Mouse (Mus musculus) MEL (cell line): ENCODE measurements around the gene Cpn2. TPM values are rescaled to one million over a fixed set of nuclear protein-coding genes. Genes with fewer than 3 reads are reported as not detected.

ENCODE experiments used
- DNase-seq: peaks from one replicate; pipeline ENCODE4 v3.0.0; 2011; ENCODE audit warnings: low read depth, low spot score
- H3K27ac ChIP-seq: 2 replicates; pipeline ENCODE4 v1.5.1; 2012; ENCODE audit warnings: low read depth, mild to moderate bottlenecking, control low read depth, low read length, moderate library complexity; ENCODE audit not compliant: control insufficient read depth
- H3K27me3 ChIP-seq, 2 experiments: fragments of 150-350 bp in 1 of 2; sonication (generic) in 1 of 2; 2 replicates each; pipeline ENCODE4 v1.6.1; 2012; ENCODE audit warnings: low read length in 2 of 2, mild to moderate bottlenecking in 2 of 2, improper control_type of control experiment in 1 of 2, moderate library complexity in 1 of 2; ENCODE audit not compliant: insufficient read depth in 2 of 2, control insufficient read depth in 1 of 2
- H3K36me3 ChIP-seq, 2 experiments: 2 replicates each; pipeline ENCODE4 v1.6.1; 2012 to 2014; ENCODE audit warnings: low read length in 2 of 2, improper control_type of control experiment in 1 of 2, inconsistent platforms in 1 of 2, mild to moderate bottlenecking in 1 of 2; ENCODE audit not compliant: insufficient read depth in 2 of 2, control insufficient read depth in 1 of 2
- H3K4me1 ChIP-seq, 2 experiments: fragments of 150-350 bp in 1 of 2; sonication (generic) in 1 of 2; 2 replicates each; pipeline ENCODE4 v1.6.1; 2012; ENCODE audit warnings: low read length in 2 of 2, improper control_type of control experiment in 1 of 2, mild to moderate bottlenecking in 1 of 2; ENCODE audit not compliant: insufficient read depth in 2 of 2, control insufficient read depth in 1 of 2
- H3K4me3 ChIP-seq, 2 experiments: fragments of 150-350 bp in 1 of 2; sonication (generic) in 1 of 2; 2 replicates each; pipeline ENCODE4 v1.5.1; 2012; ENCODE audit warnings: low read depth in 2 of 2, low read length in 2 of 2, mild to moderate bottlenecking in 2 of 2, moderate library complexity in 2 of 2, control low read depth in 1 of 2, improper control_type of control experiment in 1 of 2; ENCODE audit not compliant: control insufficient read depth in 1 of 2, insufficient read depth in 1 of 2
- H3K79me2 ChIP-seq: 2 replicates; pipeline ENCODE4 v1.6.1; 2012; ENCODE audit warnings: mild to moderate bottlenecking, low read length, moderate library complexity; ENCODE audit not compliant: control insufficient read depth, poor library complexity, insufficient read depth
- H3K9ac ChIP-seq: 2 replicates; pipeline ENCODE4 v1.6.1; 2012; ENCODE audit warnings: low read depth, mild to moderate bottlenecking, control low read depth, low read length, moderate library complexity; ENCODE audit not compliant: control insufficient read depth, poor library complexity, severe bottlenecking
- H3K9me3 ChIP-seq: fragments of 150-350 bp; sonication (generic); replicated peaks from 2 replicates; pipeline ENCODE4 v1.6.1; 2012; ENCODE audit warnings: mild to moderate bottlenecking, low read length, improper control_type of control experiment, moderate library complexity; ENCODE audit not compliant: insufficient read depth
- CHD1 ChIP-seq: IDR thresholded peaks from 2 replicates; pipeline ENCODE4 v1.6.1; 2012; ENCODE audit warnings: low read depth, mild to moderate bottlenecking, inconsistent platforms, low read length, improper control_type of control experiment
- CTCF ChIP-seq, 3 experiments: IDR thresholded peaks in 2 of 3; conservative IDR thresholded peaks in 1 of 3; 2 replicates each; pipeline ENCODE4 v1.5.1; 2011 to 2012; ENCODE audit warnings: low read length in 3 of 3, low read depth in 2 of 3, mild to moderate bottlenecking in 2 of 3, improper control_type of control experiment in 1 of 3, inconsistent platforms in 1 of 3, mixed read lengths in 1 of 3, moderate library complexity in 1 of 3; ENCODE audit not compliant: control insufficient read depth in 1 of 3, insufficient read depth in 1 of 3, poor library complexity in 1 of 3, severe bottlenecking in 1 of 3
- EP300 ChIP-seq, 2 experiments: IDR thresholded peaks; 2 replicates each; pipeline ENCODE4 v1.6.1; 2011; ENCODE audit warnings: improper control_type of control experiment in 2 of 2, low read length in 2 of 2, low read depth in 1 of 2, mild to moderate bottlenecking in 1 of 2
- HCFC1 ChIP-seq: IDR thresholded peaks from 2 replicates; pipeline ENCODE4 v1.6.1; 2012; ENCODE audit warnings: low read depth, mild to moderate bottlenecking, inconsistent platforms, low read length, improper control_type of control experiment, moderate library complexity
- MAFK ChIP-seq: IDR thresholded peaks from 2 replicates; pipeline ENCODE4 v1.6.1; 2011; ENCODE audit warnings: low read depth, mild to moderate bottlenecking, low read length, improper control_type of control experiment, borderline replicate concordance
- MAZ ChIP-seq: IDR thresholded peaks from 2 replicates; pipeline ENCODE4 v1.6.1; 2012; ENCODE audit warnings: low read depth, mild to moderate bottlenecking, inconsistent platforms, low read length, improper control_type of control experiment
- MEF2A ChIP-seq: IDR thresholded peaks from 2 replicates; pipeline ENCODE4 v1.6.1; 2014; ENCODE audit warnings: low read depth, mild to moderate bottlenecking, inconsistent platforms, low read length, improper control_type of control experiment; ENCODE audit not compliant: poor library complexity, insufficient replicate concordance, severe bottlenecking; ENCODE audit errors: extremely low read depth
- MYB ChIP-seq: IDR thresholded peaks from 2 replicates; pipeline ENCODE4 v1.6.1; 2011; ENCODE audit warnings: mild to moderate bottlenecking, low read depth, low read length, improper control_type of control experiment
- NELFE ChIP-seq: IDR thresholded peaks from 2 replicates; pipeline ENCODE4 v1.6.1; 2011; ENCODE audit warnings: low read depth, low read length, improper control_type of control experiment
- NRF1 ChIP-seq: IDR thresholded peaks from 2 replicates; pipeline ENCODE4 v1.6.1; 2014; ENCODE audit warnings: low read depth, mild to moderate bottlenecking, inconsistent platforms, low read length, improper control_type of control experiment, moderate library complexity; ENCODE audit not compliant: poor library complexity, insufficient read depth, severe bottlenecking
- POLR2AphosphoS5 ChIP-seq: IDR thresholded peaks from 2 replicates; pipeline ENCODE4 v1.6.1; 2012; ENCODE audit warnings: low read depth, borderline replicate concordance, mild to moderate bottlenecking, inconsistent platforms, low read length, moderate library complexity, mixed read lengths
- SIN3A ChIP-seq: IDR thresholded peaks from 2 replicates; pipeline ENCODE4 v1.6.1; 2012; ENCODE audit warnings: low read length, improper control_type of control experiment, inconsistent platforms
- TAL1 ChIP-seq: IDR thresholded peaks from 2 replicates; pipeline ENCODE4 v1.6.1; 2012; ENCODE audit warnings: mild to moderate bottlenecking, inconsistent platforms, low read length, moderate library complexity, mixed read lengths
- TBP ChIP-seq: IDR thresholded peaks from 2 replicates; pipeline ENCODE4 v1.8.0; 2011; ENCODE audit warnings: low read depth, low read length, improper control_type of control experiment
- ZMIZ1 ChIP-seq: IDR thresholded peaks from 2 replicates; pipeline ENCODE4 v1.6.1; 2012; ENCODE audit warnings: low read depth, mild to moderate bottlenecking, inconsistent platforms, low read length, improper control_type of control experiment, moderate library complexity
- ZNF384 ChIP-seq: IDR thresholded peaks from 2 replicates; pipeline ENCODE4 v1.6.1; 2012; ENCODE audit warnings: low read depth, mild to moderate bottlenecking, inconsistent platforms, low read length, improper control_type of control experiment
- polyA plus RNA-seq, 2 experiments: library from polyadenylated mRNA; stranded (reverse) in 1 of 2; unstranded in 1 of 2; fragments of >175 nt in 1 of 2; fragments of >200 nt in 1 of 2; gene quantifications; 2 replicates each; pipeline versions ENCODE4 v1.2.1 to v1.2.4; 2012; ENCODE audit warnings: low replicate concordance in 2 of 2, low read depth in 1 of 2; ENCODE audit not compliant: insufficient read length in 2 of 2, insufficient read depth in 1 of 2, missing spikeins in 1 of 2
- total RNA-seq: library from RNA; depleted of rRNA; stranded (reverse); fragments of 300-350 nt; gene quantifications from 2 replicates; pipeline ENCODE4 v1.2.3, GENCODE M21; 2012

The Cpn2 gene
- total and polyA plus RNA-seq, 3 experiments, result not detected

GRCm38 (mm10) chr16:30265611-30266010, 1.7 kb downstream of the Cpn2 start:
- Histone ChIP-seq H3K79me2 (no peaks in the 10 kb centered on the region), H3K27ac (no peak overlapping the region), H3K4me3 (no peak overlapping the region), H3K9ac (no peak overlapping the region), H3K27me3 (peaks cover 1 to 6% of the 10 kb centered on the region in 2 experiments; a peak in 3 of 4 replicates), H3K9me3 (no peaks in the 10 kb centered on the region), H3K36me3 (0 out of 4 replicates have a peak, but pooled peaks cover 0 to 2% of the 10 kb centered on the region in 2 experiments), H3K4me1 (peaks cover 0 to 4% of the 10 kb centered on the region in 2 experiments; a peak in 1 of 4 replicates)
- no peak for TF ChIP-seq HCFC1
- no peak for TF ChIP-seq CTCF (IDR thresholded peaks at IDR 0.05 in 2 of 3, conservative IDR thresholded peaks at IDR 0.05 in 1 of 3; ENCODE audit: control insufficient read depth in 1 of 3, insufficient read depth in 1 of 3, low read depth in 2 of 3, low read length in 3 of 3, poor library complexity in 1 of 3, severe bottlenecking in 1 of 3)
- no peak for DNase-seq

DNA sequence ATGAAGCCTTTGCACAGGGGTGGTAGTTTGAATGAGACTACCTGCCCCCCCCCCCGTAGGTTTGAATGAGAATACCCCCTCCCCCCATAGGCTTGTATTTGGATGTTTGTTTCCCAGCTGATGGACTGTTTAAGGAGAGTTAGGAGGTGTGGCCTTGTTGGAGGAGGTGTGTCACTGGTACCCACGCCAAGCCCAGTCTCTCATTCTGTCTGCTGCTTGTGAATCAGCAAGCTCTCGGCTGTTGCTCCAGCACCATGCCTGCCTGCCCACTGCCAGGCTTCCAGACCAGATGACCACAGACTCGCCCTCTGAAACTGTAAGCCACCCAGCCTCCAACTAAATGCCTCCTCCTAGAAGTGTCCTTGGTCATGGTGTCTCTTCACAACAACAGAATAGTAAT, 4.1 kb downstream of the Cpn2 start:
- TF ChIP-seq SIN3A (no peak), MAFK (no peak), CHD1 (no peak), MAZ (no peak), NELFE (no peak), MYB (no peak), EP300 (IDR thresholded peaks at IDR 0.05; ENCODE audit: low read depth in 1 of 2, low read length in 2 of 2) (no peak), POLR2AphosphoS5 (no peak), NRF1 (no peak), TAL1 (no peak), TBP (no peak), ZMIZ1 (no peak), ZNF384 (no peak), MEF2A (no peak)
- Histone ChIP-seq H3K27me3 (peaks cover 0 to 3% of the 10 kb centered on the region in 2 experiments; a peak in 3 of 4 replicates), H3K36me3 (0 out of 4 replicates have a peak, but pooled peaks cover 0 to 2% of the 10 kb centered on the region in 2 experiments)

More for the DNA sequence above, 4.1 kb downstream of the Cpn2 start:
- Histone ChIP-seq H3K4me3 (no peak overlapping the region), H3K4me1 (peaks cover 0 to 4% of the 10 kb centered on the region in 2 experiments; a peak in 1 of 4 replicates), H3K9me3 (no peaks in the 10 kb centered on the region), H3K9ac (no peak overlapping the region), H3K79me2 (no peaks in the 10 kb centered on the region), H3K27ac (no peak overlapping the region)
- no peak for DNase-seq
